Mouse (Mus musculus): ENCODE data around the gene Igf1r. TPM values are rescaled to one million over a fixed set of nuclear protein-coding genes. Genes with fewer than 3 reads are reported as not detected.

Gene Igf1r
- polyA plus RNA-seq, 1 experiment from 2014 or later: 21.0 TPM

- DNase-seq (ENCODE audit: low spot score): no peak
- no peak for ATAC-seq (ENCODE audit: low FRiP score)
- WGBS: 93% methylated on average over 8 of the region's 8 CpGs
- Histone ChIP-seq H3K36me3 (replicated peaks; ENCODE audit: control insufficient read depth, insufficient read depth) (no peaks in the 10 kb centered on the region), H3K27me3 (ENCODE audit: control insufficient read depth, insufficient read depth, low read length) (no peaks in the 10 kb centered on the region), H3K4me3 (replicated peaks; ENCODE audit: low read length) (no peak overlapping the region), H3K9ac (no peak overlapping the region), H3K4me1 (replicated peaks; ENCODE audit: control insufficient read depth, insufficient read depth, low read length) (peaks cover 41% of the 10 kb centered on the region), H3K4me2 (replicated peaks) (no peak overlapping the region), H3K9me3 (ENCODE audit: control insufficient read depth, low read length) (no peaks in the 10 kb centered on the region), H3K27ac (no peak overlapping the region)
Observed at GRCm38 (mm10) chr7:68152458-68152857, 199.8 kb downstream of the Igf1r start.

DNA sequence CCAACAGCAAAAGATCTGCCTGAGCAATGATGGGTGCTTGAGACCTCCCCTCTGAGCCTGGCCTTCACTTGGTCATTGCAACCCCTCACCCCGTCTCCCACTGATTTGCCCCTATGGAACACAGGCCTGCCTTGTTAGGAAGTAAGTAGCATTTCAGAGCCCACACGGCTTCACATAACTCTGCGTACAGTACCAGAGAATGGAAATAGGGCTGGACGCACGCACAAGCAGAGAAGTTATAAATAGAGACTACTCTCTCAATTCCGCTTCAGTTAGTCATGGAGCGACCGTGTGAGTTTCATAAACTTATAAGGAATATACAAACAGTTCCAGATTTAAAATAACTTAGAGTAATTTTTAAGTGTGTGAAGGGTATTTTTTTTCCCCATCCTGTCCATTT, 200.6 kb downstream of the Igf1r start:
- Histone ChIP-seq H3K36me3 (replicated peaks; ENCODE audit: control insufficient read depth, insufficient read depth) (no peaks in the 10 kb centered on the region), H3K4me3 (replicated peaks; ENCODE audit: low read length) (no peak overlapping the region), H3K4me1 (replicated peaks; ENCODE audit: control insufficient read depth, insufficient read depth, low read length) (peaks cover 39% of the 10 kb centered on the region), H3K4me2 (replicated peaks) (no peak overlapping the region), H3K9me3 (ENCODE audit: control insufficient read depth, low read length) (no peaks in the 10 kb centered on the region), H3K9ac (no peak overlapping the region), H3K27me3 (ENCODE audit: control insufficient read depth, insufficient read depth, low read length) (no peaks in the 10 kb centered on the region), H3K27ac (no peak overlapping the region)
- WGBS: 82% methylated on average over 8 of the region's 8 CpGs
- no peak for ATAC-seq (ENCODE audit: low FRiP score)
- DNase-seq (ENCODE audit: low spot score): no peak

GRCm38 (mm10) chr7:68154588-68154987, 202.0 kb downstream of the Igf1r start:
- Histone ChIP-seq H3K9me3 (ENCODE audit: control insufficient read depth, low read length) (no peaks in the 10 kb centered on the region), H3K27ac (peak overlapping the region; percentile 56; the same call in 1 of the 2 replicates), H3K4me3 (replicated peaks; ENCODE audit: low read length) (no peak overlapping the region), H3K4me1 (replicated peaks; ENCODE audit: control insufficient read depth, insufficient read depth, low read length) (peaks cover 27% of the 10 kb centered on the region), H3K27me3 (ENCODE audit: control insufficient read depth, insufficient read depth, low read length) (no peaks in the 10 kb centered on the region), H3K9ac (peak overlapping the region; percentile 35; the same call in 1 of the 2 replicates), H3K36me3 (replicated peaks; ENCODE audit: control insufficient read depth, insufficient read depth) (no peaks in the 10 kb centered on the region), H3K4me2 (replicated peaks) (0 out of 2 replicates have a peak overlapping the region, but pooled peaks have one; percentile 2)
- DNase-seq (ENCODE audit: low spot score) (no peak), ATAC-seq (ENCODE audit: low FRiP score) (no peak)
- WGBS: 34% methylated on average over 7 of the region's 7 CpGs

GRCm38 (mm10) chr7:68160094-68160791, 207.6 kb downstream of the Igf1r start:
- DNase-seq (ENCODE audit: low spot score) (no peak), ATAC-seq (ENCODE audit: low FRiP score) (no peak)
- no peaks in the 10 kb centered on the region for H3K27me3 ChIP-seq (ENCODE audit: control insufficient read depth, insufficient read depth, low read length)
- peaks cover 26% of the 10 kb centered on the region for H3K4me1 ChIP-seq (replicated peaks; ENCODE audit: control insufficient read depth, insufficient read depth, low read length)
- H3K9ac ChIP-seq: no peak overlapping the region
- H3K9me3 ChIP-seq (ENCODE audit: control insufficient read depth, low read length): no peaks in the 10 kb centered on the region
- no peak overlapping the region for H3K27ac ChIP-seq
- H3K36me3 ChIP-seq (replicated peaks; ENCODE audit: control insufficient read depth, insufficient read depth): no peaks in the 10 kb centered on the region
- H3K4me2 ChIP-seq (replicated peaks): no peak overlapping the region
- H3K4me3 ChIP-seq (replicated peaks; ENCODE audit: low read length): no peak overlapping the region
- 43% methylated on average over 13 of the region's 13 CpGs for whole genome bisulfite sequencing

DNA sequence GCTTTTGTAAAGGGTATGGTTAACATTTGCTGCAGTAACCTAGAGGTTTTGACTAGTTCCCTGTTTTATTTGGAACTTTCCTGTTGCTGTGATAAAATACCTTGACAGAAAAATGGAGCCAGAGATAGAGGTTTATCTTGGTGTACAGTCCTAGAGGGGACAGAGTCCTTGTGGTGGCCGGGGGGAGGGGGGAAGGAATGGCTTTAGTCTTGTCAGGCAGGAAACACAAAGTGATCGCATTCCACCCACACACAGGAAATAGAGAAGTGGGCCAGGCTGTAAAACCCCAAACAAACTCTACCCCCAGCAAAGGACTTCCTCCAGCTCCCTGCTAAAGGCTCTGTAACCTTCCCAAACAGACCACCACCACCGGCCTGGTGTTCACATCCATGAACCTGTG, 211.4 kb downstream of the Igf1r start:
- H3K4me2 ChIP-seq (replicated peaks): no peak overlapping the region
- H3K27me3 ChIP-seq (ENCODE audit: control insufficient read depth, insufficient read depth, low read length): no peaks in the 10 kb centered on the region
- H3K4me1 ChIP-seq (replicated peaks; ENCODE audit: control insufficient read depth, insufficient read depth, low read length): peaks cover 17% of the 10 kb centered on the region
- no peak overlapping the region for H3K4me3 ChIP-seq (replicated peaks; ENCODE audit: low read length)
- peaks cover 7% of the 10 kb centered on the region; the same call in 1 of the 2 replicates for H3K36me3 ChIP-seq (replicated peaks; ENCODE audit: control insufficient read depth, insufficient read depth)
- no peaks in the 10 kb centered on the region for H3K9me3 ChIP-seq (ENCODE audit: control insufficient read depth, low read length)
- no peak overlapping the region for H3K27ac ChIP-seq
- ATAC-seq (ENCODE audit: low FRiP score): no peak
- H3K9ac ChIP-seq: no peak overlapping the region
- WGBS: 82% methylated on average over 3 of the region's 3 CpGs
- no peak for DNase-seq (ENCODE audit: low spot score)

- Histone ChIP-seq H3K27me3 (ENCODE audit: control insufficient read depth, insufficient read depth, low read length) (no peaks in the 10 kb centered on the region), H3K9me3 (ENCODE audit: control insufficient read depth, low read length) (no peaks in the 10 kb centered on the region), H3K36me3 (replicated peaks; ENCODE audit: control insufficient read depth, insufficient read depth) (peaks cover 32% of the 10 kb centered on the region), H3K9ac (no peak overlapping the region), H3K27ac (no peak overlapping the region), H3K4me3 (replicated peaks; ENCODE audit: low read length) (no peak overlapping the region), H3K4me2 (replicated peaks) (no peak overlapping the region), H3K4me1 (replicated peaks; ENCODE audit: control insufficient read depth, insufficient read depth, low read length) (no peaks in the 10 kb centered on the region)
- DNase-seq (ENCODE audit: low spot score): no peak
- no peak for ATAC-seq (ENCODE audit: low FRiP score)
- 67% methylated on average over 7 of the region's 7 CpGs for WGBS
Observed at GRCm38 (mm10) chr7:68172776-68173175, 220.1 kb downstream of the Igf1r start.

- H3K4me3 ChIP-seq (replicated peaks; ENCODE audit: low read length): no peak overlapping the region
- 97% methylated on average over 1 of the region's 1 CpGs for WGBS
- H3K4me2 ChIP-seq (replicated peaks): no peak overlapping the region
- H3K9me3 ChIP-seq (ENCODE audit: control insufficient read depth, low read length): no peaks in the 10 kb centered on the region
- no peaks in the 10 kb centered on the region for H3K27me3 ChIP-seq (ENCODE audit: control insufficient read depth, insufficient read depth, low read length)
- H3K27ac ChIP-seq: no peak overlapping the region
- DNase-seq (ENCODE audit: low spot score) (no peak), ATAC-seq (ENCODE audit: low FRiP score) (no peak)
- H3K36me3 ChIP-seq (replicated peaks; ENCODE audit: control insufficient read depth, insufficient read depth): peaks cover 12% of the 10 kb centered on the region
- no peak overlapping the region for H3K9ac ChIP-seq
- peaks cover 6% of the 10 kb centered on the region for H3K4me1 ChIP-seq (replicated peaks; ENCODE audit: control insufficient read depth, insufficient read depth, low read length)
Observed at GRCm38 (mm10) chr7:68179672-68180071, 227.0 kb downstream of the Igf1r start.

GRCm38 (mm10) chr7:68181104-68181503, 228.5 kb downstream of the Igf1r start:
- no peak overlapping the region for H3K27ac ChIP-seq
- H3K4me1 ChIP-seq (replicated peaks; ENCODE audit: control insufficient read depth, insufficient read depth, low read length): peaks cover 6% of the 10 kb centered on the region
- WGBS: 62% methylated on average over 1 of the region's 1 CpGs
- H3K4me2 ChIP-seq (replicated peaks): no peak overlapping the region
- H3K27me3 ChIP-seq (ENCODE audit: control insufficient read depth, insufficient read depth, low read length): no peaks in the 10 kb centered on the region
- H3K36me3 ChIP-seq (replicated peaks; ENCODE audit: control insufficient read depth, insufficient read depth): peaks cover 20% of the 10 kb centered on the region
- no peak for ATAC-seq (ENCODE audit: low FRiP score)
- no peak overlapping the region for H3K4me3 ChIP-seq (replicated peaks; ENCODE audit: low read length)
- no peak overlapping the region for H3K9ac ChIP-seq
- DNase-seq (ENCODE audit: low spot score): no peak
- H3K9me3 ChIP-seq (ENCODE audit: control insufficient read depth, low read length): no peaks in the 10 kb centered on the region

DNA sequence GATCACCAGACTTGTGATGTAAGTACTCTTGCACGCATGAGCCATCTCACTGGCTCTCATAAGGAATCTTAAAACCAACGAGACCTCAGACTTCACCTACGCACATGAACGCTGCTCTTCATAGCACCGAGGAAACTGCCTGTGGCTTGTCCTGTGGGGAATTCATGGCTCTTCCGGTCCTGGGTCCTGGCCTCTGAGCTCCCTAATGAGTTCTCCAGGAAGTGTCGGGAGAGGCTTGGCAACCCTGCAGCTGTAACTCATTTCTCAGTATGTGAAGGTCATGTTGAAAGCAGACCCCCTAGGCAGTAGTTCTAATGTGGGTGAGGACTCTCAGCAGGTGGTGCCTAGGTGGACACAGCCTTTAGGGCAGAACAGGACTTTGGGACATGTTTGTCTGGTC, 229.4 kb downstream of the Igf1r start:
- H3K4me1 ChIP-seq (replicated peaks; ENCODE audit: control insufficient read depth, insufficient read depth, low read length): peaks cover 6% of the 10 kb centered on the region
- WGBS: 82% methylated on average over 7 of the region's 7 CpGs
- no peak overlapping the region for H3K9ac ChIP-seq
- no peak overlapping the region for H3K4me2 ChIP-seq (replicated peaks)
- no peak for ATAC-seq (ENCODE audit: low FRiP score)
- H3K9me3 ChIP-seq (ENCODE audit: control insufficient read depth, low read length): no peaks in the 10 kb centered on the region
- H3K27ac ChIP-seq: no peak overlapping the region
- H3K4me3 ChIP-seq (replicated peaks; ENCODE audit: low read length): no peak overlapping the region
- H3K27me3 ChIP-seq (ENCODE audit: control insufficient read depth, insufficient read depth, low read length): no peaks in the 10 kb centered on the region
- H3K36me3 ChIP-seq (replicated peaks; ENCODE audit: control insufficient read depth, insufficient read depth): peaks cover 26% of the 10 kb centered on the region
- no peak for DNase-seq (ENCODE audit: low spot score)

DNA sequence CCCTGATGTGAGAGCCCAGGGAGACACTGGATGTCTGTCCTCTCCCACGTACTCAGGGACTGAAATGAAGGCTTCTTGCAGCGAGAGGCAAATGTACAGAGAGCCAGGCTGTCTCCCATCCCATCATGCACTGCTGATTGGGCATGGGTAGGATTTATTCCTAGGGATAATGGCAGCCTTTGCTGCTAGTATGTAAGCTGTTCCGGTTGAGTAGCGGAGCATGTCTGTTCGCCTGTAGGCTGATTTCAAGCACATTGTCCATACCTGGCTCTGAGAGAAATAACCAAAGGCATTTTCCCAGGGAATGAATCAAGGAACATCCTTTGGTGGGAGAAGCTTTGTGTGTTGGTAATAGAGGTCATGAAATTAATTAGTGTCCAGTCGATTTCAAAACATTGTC, 230.1 kb downstream of the Igf1r start:
- Histone ChIP-seq H3K4me3 (replicated peaks; ENCODE audit: low read length) (no peak overlapping the region), H3K4me1 (replicated peaks; ENCODE audit: control insufficient read depth, insufficient read depth, low read length) (peaks cover 6% of the 10 kb centered on the region), H3K9ac (no peak overlapping the region), H3K4me2 (replicated peaks) (no peak overlapping the region), H3K27me3 (ENCODE audit: control insufficient read depth, insufficient read depth, low read length) (no peaks in the 10 kb centered on the region), H3K36me3 (replicated peaks; ENCODE audit: control insufficient read depth, insufficient read depth) (peaks cover 33% of the 10 kb centered on the region), H3K27ac (peak overlapping the region; percentile 35; the same call in 1 of the 2 replicates), H3K9me3 (ENCODE audit: control insufficient read depth, low read length) (no peaks in the 10 kb centered on the region)
- ATAC-seq (ENCODE audit: low FRiP score): no peak
- no peak for DNase-seq (ENCODE audit: low spot score)
- 71% methylated on average over 6 of the region's 6 CpGs for WGBS
